Mouse (Mus musculus) forebrain, embryonic 10.5 days (tissue): ENCODE measurements around the gene Pkdcc. TPM values are rescaled to one million over a fixed set of nuclear protein-coding genes. Genes with fewer than 3 reads are reported as not detected.

Source experiments
- DNase-seq: peaks from one replicate; pipeline ENCODE4 v3.0.0-alpha.2; 2017; ENCODE audit warnings: low spot score; ENCODE audit errors: extremely low spot score
- H3K27ac ChIP-seq: fragments of 300-500 bp; sonication (generic); 2 replicates; pipeline ENCODE4 v1.5.1; 2016; ENCODE audit warnings: mild to moderate bottlenecking
- H3K27me3 ChIP-seq: fragments of 300-500 bp; sonication (generic); 2 replicates; pipeline ENCODE4 v1.6.1; 2016; ENCODE audit warnings: mild to moderate bottlenecking; ENCODE audit not compliant: poor library complexity, severe bottlenecking
- H3K36me3 ChIP-seq: fragments of 300-500 bp; sonication (generic); replicated peaks from 2 replicates; pipeline ENCODE4 v1.6.1; 2016; ENCODE audit warnings: mild to moderate bottlenecking, moderate library complexity
- H3K4me1 ChIP-seq: fragments of 300-500 bp; sonication (generic); 2 replicates; pipeline ENCODE4 v1.6.1; 2016
- H3K4me3 ChIP-seq: fragments of 300-500 bp; sonication (generic); 2 replicates; pipeline ENCODE4 v1.5.1; 2016; ENCODE audit warnings: mild to moderate bottlenecking, moderate library complexity
- H3K9me3 ChIP-seq: fragments of 300-500 bp; sonication (generic); 2 replicates; pipeline ENCODE4 v1.6.1; 2016; ENCODE audit warnings: mild to moderate bottlenecking, moderate library complexity
- WGBS: fragments of 180-500 bp; shearing (Covaris S2); methylation state at CpG from one replicate; pipeline ENCODE4 v1.1.7; 2016; 5-methylcytosine and 5-hydroxymethylcytosine counted together
- polyA plus RNA-seq: library from polyadenylated mRNA; unstranded; fragments of >200 nt; fragmentation: Nextera tagmentation; extraction: Ambion mirVana; gene quantifications from 2 replicates; pipeline ENCODE4 v1.2.1, GENCODE M21; 2016

The Pkdcc gene
- polyA plus RNA-seq, 1 experiment from 2014 or later, result 6.2 TPM

DNA sequence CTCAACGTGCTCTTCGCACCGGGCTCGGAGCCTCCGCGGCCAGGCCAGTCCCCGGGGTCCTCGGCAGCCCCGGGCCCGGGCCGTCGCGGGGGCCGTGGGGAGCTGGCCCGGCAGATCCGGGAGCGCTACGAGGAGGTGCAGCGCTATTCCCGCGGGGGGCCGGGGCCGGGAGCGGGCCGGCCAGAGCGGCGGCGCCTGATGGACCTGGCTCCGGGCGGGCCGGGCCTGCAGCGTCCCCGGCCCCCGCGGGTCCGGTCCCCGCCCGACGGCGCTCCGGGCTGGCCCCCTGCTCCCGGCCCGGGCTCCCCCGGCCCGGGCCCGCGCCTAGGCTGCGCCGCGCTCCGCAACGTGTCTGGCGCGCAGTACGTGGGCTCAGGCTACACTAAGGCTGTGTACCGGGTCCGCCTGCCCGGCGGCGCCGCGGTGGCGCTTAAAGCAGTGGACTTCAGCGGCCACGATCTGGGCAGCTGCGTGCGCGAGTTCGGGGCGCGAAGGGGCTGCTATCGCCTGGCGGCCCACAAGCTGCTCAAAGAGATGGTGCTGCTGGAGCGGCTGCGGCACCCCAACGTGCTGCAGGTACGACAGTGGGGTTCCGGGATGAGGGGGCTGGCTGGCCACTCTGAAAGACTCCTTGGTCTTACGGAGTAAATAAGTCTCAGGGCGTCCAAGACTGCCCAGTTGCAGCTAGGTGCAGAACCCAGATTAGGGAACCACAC is 595 bp downstream of the Pkdcc start:
- H3K4me3 ChIP-seq, result peak overlapping the region; percentile 78
- peaks cover 79% of the 10 kb centered on the region for H3K27me3 ChIP-seq
- H3K36me3 ChIP-seq, result peaks cover under 1% of the 10 kb centered on the region
- peak; percentile 58 for DNase-seq
- peaks cover 86% of the 10 kb centered on the region for H3K4me1 ChIP-seq
- H3K9me3 ChIP-seq, result no peaks in the 10 kb centered on the region
- WGBS, result under 1% methylated on average over 79 of the region's 80 CpGs
- H3K27ac ChIP-seq, result peak overlapping the region; percentile 96

DNA sequence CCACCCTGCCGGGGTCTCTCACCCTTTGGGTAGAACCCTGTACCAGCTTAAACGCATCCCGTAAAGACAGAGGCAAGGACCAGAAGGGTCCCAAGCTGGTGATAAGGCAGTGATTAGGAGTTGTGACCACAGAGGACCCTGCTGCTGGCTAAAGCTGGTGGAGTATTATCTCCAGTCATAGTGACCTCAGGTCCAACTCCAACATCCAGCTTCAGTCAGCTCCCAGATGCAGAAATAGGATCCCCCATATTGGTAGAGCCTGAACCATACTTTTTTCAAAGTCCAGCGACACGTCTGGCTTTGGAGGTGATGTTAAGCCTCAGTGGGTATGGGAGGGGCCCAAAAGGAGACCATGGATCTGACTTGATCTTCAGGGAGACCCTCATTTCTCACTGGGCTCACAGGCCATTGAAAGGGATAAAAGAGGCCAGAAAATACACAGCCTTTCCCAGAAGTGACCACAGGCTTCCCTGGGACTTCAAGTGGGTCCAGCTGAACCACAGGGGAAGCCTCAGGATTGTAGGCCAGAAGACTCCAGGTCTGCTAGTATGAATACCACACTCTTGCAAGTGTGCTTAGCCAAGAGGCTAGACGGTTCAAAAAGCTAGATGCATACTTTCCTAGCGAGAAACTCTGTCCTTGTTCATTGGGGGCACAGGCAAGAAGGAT is 1.3 kb downstream of the Pkdcc start:
- Histone ChIP-seq H3K9me3 (no peaks in the 10 kb centered on the region), H3K4me3 (peak overlapping the region; percentile 78), H3K27me3 (peaks cover 79% of the 10 kb centered on the region), H3K4me1 (peaks cover 93% of the 10 kb centered on the region), H3K36me3 (peaks cover 8% of the 10 kb centered on the region), H3K27ac (peak overlapping the region; percentile 96)
- DNase-seq, result no peak
- WGBS, result 15% methylated on average over 7 of the region's 7 CpGs

DNA sequence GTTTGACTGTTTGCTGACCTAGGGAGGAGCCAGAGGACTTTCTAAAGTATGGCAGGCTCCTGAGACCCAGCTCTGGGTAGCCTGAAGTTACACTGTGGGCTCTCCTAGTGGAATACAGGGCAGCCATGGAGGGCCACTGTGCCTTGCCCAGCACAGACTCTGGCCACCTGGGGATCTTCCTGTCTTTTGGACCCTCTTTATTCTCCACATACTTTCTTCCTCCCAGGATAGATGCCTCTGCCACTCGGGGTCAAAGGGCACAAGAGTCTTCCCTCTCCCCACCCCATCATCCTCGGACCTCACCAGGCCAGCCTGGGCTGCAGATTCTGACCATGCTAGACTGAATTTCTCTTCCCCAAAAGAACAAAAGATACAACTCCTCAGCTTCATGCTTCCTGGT is 3.1 kb downstream of the Pkdcc start:
- 27% methylated on average over 2 of the region's 2 CpGs for WGBS
- Histone ChIP-seq H3K4me1 (peaks cover 95% of the 10 kb centered on the region), H3K27ac (peak overlapping the region; percentile 3; the same call in 1 of the 2 replicates), H3K9me3 (no peaks in the 10 kb centered on the region), H3K4me3 (peak overlapping the region; percentile 78), H3K27me3 (peaks cover 79% of the 10 kb centered on the region), H3K36me3 (peaks cover 26% of the 10 kb centered on the region)
- DNase-seq, result no peak

DNA sequence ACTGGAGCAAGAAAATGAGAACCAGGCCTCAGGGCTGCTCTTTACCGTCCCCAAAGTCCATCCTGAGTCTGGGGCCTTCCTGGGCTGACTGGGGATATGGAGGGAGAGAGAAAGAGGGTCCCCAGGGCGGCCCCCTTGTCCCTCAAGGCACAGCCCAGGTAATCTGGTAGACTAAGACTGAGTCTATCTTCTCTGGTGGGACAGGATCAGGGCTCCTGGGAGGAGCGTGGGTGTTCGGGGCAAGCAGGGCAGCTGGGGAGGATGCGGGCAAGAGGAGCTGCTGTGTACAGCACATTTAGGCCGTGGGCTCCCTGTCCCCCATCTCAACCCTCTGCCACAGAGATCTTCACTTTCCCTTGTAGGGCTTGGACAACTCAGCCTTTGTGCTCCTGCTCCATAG is 3.6 kb downstream of the Pkdcc start:
- peaks cover 31% of the 10 kb centered on the region for H3K36me3 ChIP-seq
- WGBS, result 63% methylated on average over 6 of the region's 6 CpGs
- H3K9me3 ChIP-seq, result no peaks in the 10 kb centered on the region
- peaks cover 95% of the 10 kb centered on the region for H3K4me1 ChIP-seq
- H3K27me3 ChIP-seq, result peaks cover 79% of the 10 kb centered on the region
- peak overlapping the region; percentile 57 for H3K27ac ChIP-seq
- DNase-seq, result no peak
- H3K4me3 ChIP-seq, result peak overlapping the region; percentile 78

DNA sequence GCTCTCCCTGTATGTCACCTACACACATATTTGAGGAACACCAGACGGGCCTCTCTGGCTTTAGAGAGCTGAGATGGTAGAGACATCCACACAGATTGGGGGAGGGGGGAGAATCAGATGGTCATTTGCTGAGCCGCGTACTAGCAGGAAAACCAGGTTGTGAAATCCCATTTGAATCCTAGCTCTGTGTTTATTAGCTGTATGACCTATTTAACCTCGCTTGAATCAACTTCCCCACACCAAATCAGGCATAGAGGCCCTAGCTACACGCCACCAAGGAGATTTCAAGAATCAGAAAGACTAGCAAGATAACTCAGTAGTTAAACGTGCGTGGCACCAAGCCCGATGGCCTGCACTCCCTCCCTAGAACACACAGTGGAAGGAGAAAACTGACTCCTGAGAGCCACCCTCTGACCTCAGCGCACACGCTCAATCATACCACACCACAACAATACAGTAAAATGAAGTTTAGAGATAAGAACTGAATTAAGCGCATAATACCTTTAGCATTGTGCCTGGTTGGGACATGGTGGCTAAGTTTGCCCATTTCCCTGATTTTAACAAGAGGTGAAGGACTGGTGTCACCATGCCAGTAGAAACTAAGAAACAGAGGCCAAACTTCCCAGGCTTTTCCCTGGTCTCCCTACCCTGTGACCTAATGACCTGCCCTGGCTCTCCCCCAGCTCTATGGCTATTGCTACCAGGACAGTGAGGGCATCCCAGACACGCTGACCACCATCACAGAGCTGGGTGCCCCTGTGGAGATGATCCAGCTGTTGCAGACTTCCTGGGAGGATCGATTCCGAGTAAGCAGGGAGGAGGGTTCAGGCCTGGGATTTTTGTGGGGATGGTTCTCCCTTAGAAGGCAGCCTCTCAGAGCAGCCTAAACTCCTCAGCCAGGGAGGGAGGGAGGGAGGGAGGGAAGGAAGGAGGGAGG is 4.5 kb downstream of the Pkdcc start:
- DNase-seq, result no peak
- H3K36me3 ChIP-seq, result peaks cover 38% of the 10 kb centered on the region
- WGBS, result 63% methylated on average over 14 of the region's 14 CpGs
- peaks cover 93% of the 10 kb centered on the region for H3K4me1 ChIP-seq
- H3K27me3 ChIP-seq, result peaks cover 83% of the 10 kb centered on the region
- no peaks in the 10 kb centered on the region for H3K9me3 ChIP-seq
- H3K27ac ChIP-seq, result 0 out of 2 replicates have a peak overlapping the region, but pooled peaks have one; percentile 57
- peak overlapping the region; percentile 78; the same call in 1 of the 2 replicates for H3K4me3 ChIP-seq

GRCm38 (mm10) chr17:83220954-83221538 is 6.0 kb downstream of the Pkdcc start:
- Histone ChIP-seq H3K4me3 (no peak overlapping the region), H3K9me3 (no peaks in the 10 kb centered on the region), H3K4me1 (peaks cover 87% of the 10 kb centered on the region), H3K27me3 (peaks cover 98% of the 10 kb centered on the region), H3K27ac (no peak overlapping the region), H3K36me3 (peaks cover 53% of the 10 kb centered on the region)
- DNase-seq, result no peak
- WGBS, result 89% methylated on average over 18 of the region's 18 CpGs

- 83% methylated on average over 13 of the region's 13 CpGs for WGBS
- Histone ChIP-seq H3K4me1 (peaks cover 87% of the 10 kb centered on the region), H3K27ac (no peak overlapping the region), H3K36me3 (peaks cover 60% of the 10 kb centered on the region), H3K9me3 (no peaks in the 10 kb centered on the region), H3K4me3 (no peak overlapping the region), H3K27me3 (peaks cover 94% of the 10 kb centered on the region)
- no peak for DNase-seq
Measured at GRCm38 (mm10) chr17:83221611-83222500, 6.8 kb downstream of the Pkdcc start.

DNA sequence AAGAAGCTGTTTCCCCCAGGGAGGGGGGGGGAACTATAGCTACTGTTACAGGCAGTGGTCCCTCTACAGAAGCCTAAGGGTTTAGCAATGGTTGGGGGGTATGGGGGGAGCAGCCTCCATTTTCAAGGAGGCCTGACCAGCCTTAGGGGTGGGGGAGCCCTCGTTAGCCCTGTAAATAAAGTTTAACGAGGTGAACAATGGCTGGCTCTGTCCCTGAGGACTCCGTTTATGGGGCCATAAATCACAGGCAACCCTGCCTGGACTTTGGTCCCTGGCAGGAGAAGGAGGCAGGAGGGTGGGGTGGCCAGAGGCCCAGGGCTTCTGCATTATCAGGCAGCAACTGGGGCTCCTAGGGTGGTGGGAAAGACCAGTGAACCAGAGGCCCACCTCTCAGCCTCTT is 7.6 kb downstream of the Pkdcc start:
- H3K4me3 ChIP-seq, result no peak overlapping the region
- H3K27me3 ChIP-seq, result peaks cover 88% of the 10 kb centered on the region
- whole genome bisulfite sequencing, result 38% methylated on average over 3 of the region's 3 CpGs
- H3K9me3 ChIP-seq, result no peaks in the 10 kb centered on the region
- peak overlapping the region; percentile 15; the same call in 1 of the 2 replicates for H3K27ac ChIP-seq
- peaks cover 83% of the 10 kb centered on the region for H3K4me1 ChIP-seq
- peaks cover 61% of the 10 kb centered on the region for H3K36me3 ChIP-seq
- DNase-seq, result no peak

DNA sequence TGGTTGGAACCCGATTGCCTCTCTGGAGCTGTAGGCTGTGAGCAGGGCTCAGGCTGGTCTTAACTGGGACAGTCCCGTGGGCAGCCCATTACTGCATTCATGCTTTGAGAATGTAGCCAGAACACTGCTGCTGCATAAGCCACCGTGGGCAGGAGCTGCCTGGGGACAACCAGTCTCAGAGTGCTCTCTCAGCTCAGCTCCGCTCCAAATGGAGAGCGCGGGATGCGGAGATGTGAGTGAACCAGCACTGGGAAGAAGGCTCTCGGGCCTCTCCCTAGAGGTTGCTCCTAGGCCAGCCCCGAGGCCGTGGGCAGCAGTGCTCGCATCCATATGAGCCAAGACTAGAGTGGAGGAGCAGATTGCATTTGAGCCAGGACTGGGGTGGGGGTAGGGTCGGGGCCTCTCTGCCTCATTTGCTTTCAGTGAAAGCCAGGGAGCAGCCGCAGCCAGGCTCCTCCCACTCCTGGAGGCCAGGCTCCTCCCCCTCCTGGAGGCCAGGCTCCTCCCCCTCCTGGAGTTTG is 9.4 kb downstream of the Pkdcc start:
- Histone ChIP-seq H3K27me3 (peaks cover 84% of the 10 kb centered on the region), H3K9me3 (no peaks in the 10 kb centered on the region), H3K36me3 (peaks cover 61% of the 10 kb centered on the region), H3K4me1 (peaks cover 64% of the 10 kb centered on the region), H3K4me3 (no peak overlapping the region), H3K27ac (peak overlapping the region; percentile 48)
- DNase-seq, result no peak
- 58% methylated on average over 13 of the region's 13 CpGs for WGBS

- peaks cover 78% of the 10 kb centered on the region for H3K27me3 ChIP-seq
- no peak for DNase-seq
- peaks cover 49% of the 10 kb centered on the region for H3K4me1 ChIP-seq
- H3K9me3 ChIP-seq, result no peaks in the 10 kb centered on the region
- no peak overlapping the region for H3K27ac ChIP-seq
- 31% methylated on average over 8 of the region's 8 CpGs for WGBS
- peaks cover 53% of the 10 kb centered on the region for H3K36me3 ChIP-seq
- no peak overlapping the region for H3K4me3 ChIP-seq
Measured at GRCm38 (mm10) chr17:83226395-83226986, 11.4 kb downstream of the Pkdcc start.

DNA sequence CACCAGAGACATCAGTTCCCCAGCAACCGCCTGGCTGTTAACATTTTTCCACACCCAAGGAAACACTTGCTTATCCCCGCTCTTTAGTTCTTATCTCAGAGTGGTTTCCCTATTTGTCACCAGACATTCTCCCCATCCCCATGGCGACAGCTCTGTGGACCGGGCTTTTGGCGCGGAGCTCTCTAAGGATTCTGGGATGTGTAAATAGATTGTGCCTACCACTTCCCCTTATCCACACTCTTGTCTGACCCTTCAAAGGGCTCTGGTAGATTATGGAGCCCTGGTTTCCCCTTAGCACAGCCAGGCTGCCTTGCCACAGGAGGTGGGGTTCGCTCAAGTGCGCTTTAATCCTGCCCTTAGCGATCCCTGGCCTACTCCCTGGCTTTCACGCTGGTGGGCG is 16.3 kb downstream of the Pkdcc start:
- peaks cover 15% of the 10 kb centered on the region for H3K4me1 ChIP-seq
- peaks cover 6% of the 10 kb centered on the region; the same call in 1 of the 2 replicates for H3K36me3 ChIP-seq
- WGBS, result 71% methylated on average over 11 of the region's 11 CpGs
- no peak overlapping the region for H3K4me3 ChIP-seq
- no peaks in the 10 kb centered on the region for H3K9me3 ChIP-seq
- H3K27ac ChIP-seq, result no peak overlapping the region; the same call in 1 of the 2 replicates
- DNase-seq, result no peak
- H3K27me3 ChIP-seq, result peaks cover 41% of the 10 kb centered on the region
